Mouse (Mus musculus) neural tube, embryonic 12.5 days (tissue): ENCODE measurements around the gene Lurap1. TPM values are rescaled to one million over a fixed set of nuclear protein-coding genes. Genes with fewer than 3 reads are reported as not detected.

ENCODE experiments used
- polyA plus RNA-seq: library from polyadenylated mRNA; unstranded; fragments of >200 nt; fragmentation: Nextera tagmentation; extraction: Ambion mirVana; gene quantifications from 2 replicates; pipeline ENCODE4 v1.2.1, GENCODE M21; 2016

Gene Lurap1
- polyA plus RNA-seq, 1 experiment from 2014 or later, result 1.6 TPM

Other genes starting within 250 kb of the Lurap1 start
- 1.6 and 2.4 TPM in 2 replicates for gene Dmbx1, start 211.4 kb downstream of the Lurap1 start, polyA plus RNA-seq
- 4.8 and 5.8 TPM in 2 replicates for gene Faah, start 133.4 kb downstream of the Lurap1 start, polyA plus RNA-seq
- 16.2 and 19.7 TPM in 2 replicates for gene Nsun4, start 97.5 kb downstream of the Lurap1 start, polyA plus RNA-seq
- 378 and 393 TPM in 2 replicates for gene Uqcrh, start 76.3 kb downstream of the Lurap1 start, polyA plus RNA-seq
- 71.9 and 75.0 TPM in 2 replicates for gene Lrrc41, start 76.1 kb downstream of the Lurap1 start, polyA plus RNA-seq
- gene Rad54l, start 27.6 kb downstream of the Lurap1 start, polyA plus RNA-seq, result 26.9 and 29.4 TPM in 2 replicates
- 60.8 and 68.4 TPM in 2 replicates for gene Pomgnt1, start 27.5 kb downstream of the Lurap1 start, polyA plus RNA-seq
- 0.09 TPM in 1 of 2 replicates, not detected in the other for gene Tspan1, start 16.3 kb upstream of the Lurap1 start, polyA plus RNA-seq
- not detected in 2 replicates for gene 1700042G07Rik, start 22.0 kb upstream of the Lurap1 start, polyA plus RNA-seq
- not detected in 2 replicates for gene Gm49337, start 22.0 kb upstream of the Lurap1 start, polyA plus RNA-seq
- gene Pik3r3, start 70.3 kb upstream of the Lurap1 start, polyA plus RNA-seq, result 84.6 and 92.7 TPM in 2 replicates